Mouse (Mus musculus) intestine, embryonic 16.5 days (tissue): Measurements from ENCODE around the gene Rfx5. TPM values are rescaled to one million over a fixed set of nuclear protein-coding genes. Genes with fewer than 3 reads are reported as not detected.
A peak's percentile ranks its signal among the peaks of the same experiment; 100 is the strongest.

Experiments
- ATAC-seq: fragments of 200-750 bp; cut with Nextera tagmentation; 2 replicates; pipeline ENCODE4 v1.8.0; 2017; ENCODE audit warnings: moderate TSS enrichment, moderate library complexity
- H3K27ac ChIP-seq: fragments of 300-500 bp; sonication (generic); 2 replicates; pipeline ENCODE4 v1.5.1; 2014; ENCODE audit warnings: mild to moderate bottlenecking, low read length
- H3K27me3 ChIP-seq: fragments of 300-500 bp; sonication (generic); replicated peaks from 2 replicates; pipeline ENCODE4 v1.6.1; 2014; ENCODE audit warnings: low read length, control low read depth, mixed read lengths; ENCODE audit not compliant: control insufficient read depth, insufficient read depth
- H3K36me3 ChIP-seq: fragments of 300-500 bp; sonication (generic); 2 replicates; pipeline ENCODE4 v1.6.1; 2014; ENCODE audit warnings: low read length, control low read depth; ENCODE audit not compliant: control insufficient read depth, insufficient read depth
- H3K4me1 ChIP-seq: fragments of 300-500 bp; sonication (generic); 2 replicates; pipeline ENCODE4 v1.6.1; 2014; ENCODE audit warnings: low read length, control low read depth, mixed read lengths; ENCODE audit not compliant: control insufficient read depth, insufficient read depth
- H3K4me2 ChIP-seq: fragments of 300-500 bp; sonication (generic); 2 replicates; pipeline ENCODE4 v1.6.1; 2014; ENCODE audit warnings: low read depth, low read length, control low read depth
- H3K4me3 ChIP-seq: fragments of 300-500 bp; sonication (generic); 2 replicates; pipeline ENCODE4 v1.5.1; 2014; ENCODE audit warnings: mild to moderate bottlenecking, low read length
- H3K9ac ChIP-seq: fragments of 300-500 bp; sonication (generic); 2 replicates; pipeline ENCODE4 v1.6.1; 2014; ENCODE audit warnings: low read depth, low read length
- H3K9me3 ChIP-seq: fragments of 300-500 bp; sonication (generic); 2 replicates; pipeline ENCODE4 v1.6.1; 2016; ENCODE audit warnings: low read length, control low read depth; ENCODE audit not compliant: control insufficient read depth
- WGBS: fragments of 180-500 bp; shearing (Covaris S2); extraction: QIAGEN DNeasy Blood & Tissue Kit; methylation state at CpG from one replicate; pipeline ENCODE4 v1.1.7; 2014; 5-methylcytosine and 5-hydroxymethylcytosine counted together
- polyA plus RNA-seq: library from polyadenylated mRNA; unstranded; fragments of >200 nt; fragmentation: Nextera tagmentation; extraction: Ambion mirVana; gene quantifications from 2 replicates; pipeline ENCODE4 v1.2.1, GENCODE M21; 2015

The Rfx5 gene
- polyA plus RNA-seq, 1 experiment from 2014 or later = 4.3 TPM

- Histone ChIP-seq H3K27me3 (no peaks in the 10 kb centered on the region), H3K4me2 (peak overlapping the region; percentile 64), H3K36me3 (no peaks in the 10 kb centered on the region), H3K9me3 (no peaks in the 10 kb centered on the region), H3K4me1 (peaks cover 8% of the 10 kb centered on the region; the same call in 1 of the 2 replicates), H3K4me3 (peak overlapping the region; percentile 69), H3K27ac (peak overlapping the region; percentile 35; the same call in 1 of the 2 replicates), H3K9ac (peak overlapping the region; percentile 63)
- 16% methylated on average over 9 of the region's 9 CpGs for WGBS
- peak; percentile 48 for ATAC-seq
Observed at GRCm38 (mm10) chr3:94974026-94974527, 20.2 kb downstream of the Rfx5 start.

DNA sequence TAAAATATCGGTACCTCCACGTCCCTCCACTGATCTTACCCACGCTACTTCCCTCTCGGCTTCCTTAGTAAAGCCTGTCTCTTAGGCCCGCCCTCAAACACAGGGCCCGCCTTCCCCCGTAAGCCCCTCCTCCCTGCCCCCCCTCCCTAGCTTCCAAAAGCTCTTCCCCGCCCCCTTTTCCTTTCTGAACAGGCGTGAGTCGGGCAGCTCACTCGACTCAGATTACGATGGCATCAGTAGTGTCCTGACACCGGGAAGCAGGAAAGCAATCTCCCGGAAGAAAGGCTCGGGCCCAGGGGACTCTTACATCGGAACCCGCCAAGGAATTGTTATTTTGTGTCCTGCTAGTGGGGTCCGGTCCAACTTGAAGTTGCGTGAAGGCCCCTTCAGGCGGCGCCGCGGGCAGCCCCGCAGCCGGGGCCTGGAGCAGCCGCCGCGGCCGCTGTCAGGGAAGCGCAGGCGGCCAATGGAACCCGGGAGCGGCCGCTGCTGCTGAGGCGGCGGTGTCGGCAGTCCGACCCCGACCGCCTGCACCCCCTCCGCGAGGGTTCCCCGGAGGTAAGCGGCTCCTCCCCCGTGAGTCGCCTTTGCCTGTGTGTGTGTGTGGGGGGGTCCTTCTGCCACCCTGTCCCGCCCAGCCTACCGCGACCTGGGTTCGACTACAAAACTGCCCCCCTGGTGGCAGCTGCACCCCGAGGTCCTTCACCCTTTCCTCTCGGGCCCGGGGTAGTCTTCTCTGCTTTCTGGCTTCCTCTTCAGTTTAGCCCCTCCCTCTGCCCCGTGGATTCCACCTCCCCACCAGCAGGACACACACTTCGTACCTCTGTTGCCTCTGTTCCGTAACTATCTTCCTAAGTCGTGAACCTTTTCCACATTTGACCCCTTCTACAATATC is 20.9 kb downstream of the Rfx5 start, which contains the start of gene Pi4kb:
Gene Pi4kb, plus strand, starts transcription at position 204 of the 895 bp plus-strand sequence.
- Histone ChIP-seq H3K9ac (peak within 1 kb of the TSS; percentile 85), H3K36me3 (no peaks in the 10 kb centered on the region), H3K9me3 (no peaks in the 10 kb centered on the region), H3K4me2 (peak within 1 kb of the TSS; percentile 64), H3K27ac (peak within 1 kb of the TSS; percentile 95), H3K4me1 (peaks cover 8% of the 10 kb centered on the region; the same call in 1 of the 2 replicates), H3K4me3 (peak within 1 kb of the TSS; percentile 69), H3K27me3 (no peaks in the 10 kb centered on the region)
- under 1% methylated on average over 57 of the region's 57 CpGs for WGBS
- peak; percentile 94 for ATAC-seq

GRCm38 (mm10) chr3:94984312-94984711 is 30.4 kb downstream of the Rfx5 start:
- Histone ChIP-seq H3K36me3 (peaks cover 3% of the 10 kb centered on the region; the same call in 1 of the 2 replicates), H3K27me3 (no peaks in the 10 kb centered on the region), H3K9ac (no peak overlapping the region), H3K4me3 (no peak overlapping the region), H3K27ac (no peak overlapping the region), H3K9me3 (no peaks in the 10 kb centered on the region), H3K4me1 (peaks cover 29% of the 10 kb centered on the region), H3K4me2 (no peak overlapping the region)
- 90% methylated on average over 11 of the region's 11 CpGs for WGBS
- ATAC-seq = no peak

- no peak for ATAC-seq
- Histone ChIP-seq H3K4me1 (peaks cover 31% of the 10 kb centered on the region), H3K36me3 (peaks cover 3% of the 10 kb centered on the region; the same call in 1 of the 2 replicates), H3K9ac (no peak overlapping the region), H3K4me2 (no peak overlapping the region), H3K27me3 (no peaks in the 10 kb centered on the region), H3K27ac (no peak overlapping the region), H3K4me3 (no peak overlapping the region), H3K9me3 (no peaks in the 10 kb centered on the region)
- WGBS = 98% methylated on average over 2 of the region's 2 CpGs
Observed at GRCm38 (mm10) chr3:94985513-94985912, 31.6 kb downstream of the Rfx5 start.

DNA sequence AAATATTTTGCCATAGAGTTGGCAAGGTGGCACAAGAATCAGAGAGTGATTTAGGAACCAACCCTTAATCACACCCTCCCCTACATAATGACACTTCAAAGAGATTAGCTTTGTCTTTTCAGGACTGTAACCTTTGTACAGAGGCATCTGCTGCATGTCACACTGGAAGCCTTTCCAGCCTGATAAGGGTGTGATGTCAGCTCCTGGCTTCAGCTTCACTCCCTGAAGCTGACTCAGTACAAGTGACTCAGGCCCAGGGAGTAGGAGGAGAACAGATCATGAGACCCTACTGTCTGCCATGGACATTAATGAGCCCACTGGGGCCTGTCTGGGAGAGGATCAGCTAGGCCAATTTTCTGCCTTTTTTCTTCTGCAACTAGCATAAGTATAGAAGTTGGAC is 33.7 kb downstream of the Rfx5 start:
- Histone ChIP-seq H3K9me3 (no peaks in the 10 kb centered on the region), H3K27me3 (no peaks in the 10 kb centered on the region), H3K36me3 (peaks cover 3% of the 10 kb centered on the region; the same call in 1 of the 2 replicates), H3K9ac (0 out of 2 replicates have a peak overlapping the region, but pooled peaks have one; percentile 7), H3K4me2 (no peak overlapping the region), H3K4me3 (no peak overlapping the region), H3K27ac (peak overlapping the region; percentile 55), H3K4me1 (peaks cover 31% of the 10 kb centered on the region)
- ATAC-seq = peak; percentile 88

- Histone ChIP-seq H3K27ac (peak overlapping the region; percentile 52), H3K9me3 (no peaks in the 10 kb centered on the region), H3K4me1 (peaks cover 31% of the 10 kb centered on the region), H3K4me3 (no peak overlapping the region), H3K4me2 (0 out of 2 replicates have a peak overlapping the region, but pooled peaks have one; percentile 20), H3K9ac (0 out of 2 replicates have a peak overlapping the region, but pooled peaks have one; percentile 4), H3K36me3 (peaks cover 8% of the 10 kb centered on the region; the same call in 1 of the 2 replicates), H3K27me3 (no peaks in the 10 kb centered on the region)
- WGBS = 27% methylated on average over 9 of the region's 9 CpGs
- peak; percentile 53 for ATAC-seq
Observed at GRCm38 (mm10) chr3:94989159-94989761, 35.4 kb downstream of the Rfx5 start.

DNA sequence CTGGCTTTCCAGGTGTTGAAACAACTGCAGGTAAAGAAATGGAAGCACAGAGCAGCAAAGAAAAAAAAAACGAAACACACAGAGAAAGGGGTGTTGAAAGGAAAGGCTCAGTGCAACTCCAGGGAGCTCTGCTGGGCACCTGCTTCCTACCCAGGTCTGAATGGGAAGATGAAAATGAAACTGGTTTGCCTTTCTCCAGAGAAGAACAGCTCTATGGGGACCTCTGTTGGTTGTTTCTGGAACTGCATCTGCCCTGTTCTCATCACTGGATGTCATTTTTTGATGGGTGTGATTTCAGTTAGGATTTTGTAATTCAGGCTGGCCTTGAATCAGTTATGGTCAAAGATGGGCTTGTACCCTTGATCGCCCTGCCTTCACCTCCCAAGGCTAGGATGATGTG is 43.1 kb downstream of the Rfx5 start:
- H3K9ac ChIP-seq = no peak overlapping the region
- no peaks in the 10 kb centered on the region for H3K4me1 ChIP-seq
- H3K9me3 ChIP-seq = no peaks in the 10 kb centered on the region
- peak; percentile 54 for ATAC-seq
- H3K4me2 ChIP-seq = no peak overlapping the region
- no peak overlapping the region for H3K27ac ChIP-seq
- H3K27me3 ChIP-seq = no peaks in the 10 kb centered on the region
- 29% methylated on average over 2 of the region's 2 CpGs for WGBS
- H3K36me3 ChIP-seq = peaks cover 33% of the 10 kb centered on the region
- H3K4me3 ChIP-seq = no peak overlapping the region

DNA sequence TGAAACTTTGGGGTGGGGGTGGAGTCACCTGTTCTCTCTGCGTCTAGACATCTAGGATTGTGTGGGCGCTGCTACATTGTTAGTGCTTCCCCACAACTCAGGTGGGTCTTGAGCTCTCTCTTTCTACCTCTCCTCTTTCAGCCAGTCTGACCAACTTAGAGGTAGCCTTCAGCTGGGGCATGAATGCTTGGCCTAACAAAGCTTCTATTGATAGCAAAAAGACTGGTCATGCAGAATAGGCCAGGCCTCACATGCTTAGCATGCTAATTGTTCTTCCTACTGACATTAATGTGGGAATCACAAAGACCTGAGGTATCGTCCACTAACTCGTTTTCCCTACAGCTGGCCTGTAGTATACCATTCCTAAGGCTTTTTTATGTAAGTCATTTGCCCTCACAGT is 48.7 kb downstream of the Rfx5 start:
- 88% methylated on average over 4 of the region's 4 CpGs for WGBS
- Histone ChIP-seq H3K4me2 (no peak overlapping the region), H3K4me1 (no peaks in the 10 kb centered on the region), H3K9ac (no peak overlapping the region), H3K27me3 (no peaks in the 10 kb centered on the region), H3K9me3 (no peaks in the 10 kb centered on the region), H3K36me3 (peaks cover 37% of the 10 kb centered on the region), H3K4me3 (no peak overlapping the region), H3K27ac (no peak overlapping the region)
- no peak for ATAC-seq

DNA sequence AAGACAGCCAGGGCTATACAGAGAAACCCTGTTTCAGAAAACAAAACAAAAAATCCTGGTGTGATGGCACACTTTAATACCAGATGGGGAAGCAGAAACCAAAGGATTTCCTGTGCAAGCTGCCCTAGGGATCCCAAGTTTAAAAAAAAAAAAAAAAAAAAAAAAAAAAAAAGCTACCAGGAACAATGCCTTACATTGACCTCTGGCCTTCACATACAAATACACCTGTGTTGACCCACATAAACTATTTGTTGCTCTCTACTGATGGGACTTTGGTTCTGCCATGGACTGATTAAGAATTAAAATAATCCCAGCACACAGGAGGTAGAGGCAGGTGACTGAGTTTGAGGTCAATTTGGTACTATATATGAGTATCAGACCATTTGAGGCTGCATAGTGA is 49.4 kb downstream of the Rfx5 start:
- no peaks in the 10 kb centered on the region for H3K4me1 ChIP-seq
- H3K27me3 ChIP-seq = no peaks in the 10 kb centered on the region
- ATAC-seq = no peak
- no peaks in the 10 kb centered on the region for H3K9me3 ChIP-seq
- H3K27ac ChIP-seq = no peak overlapping the region
- H3K4me2 ChIP-seq = no peak overlapping the region
- peaks cover 40% of the 10 kb centered on the region for H3K36me3 ChIP-seq
- no peak overlapping the region for H3K9ac ChIP-seq
- no peak overlapping the region for H3K4me3 ChIP-seq
